ENCODE assay signal across 7 mouse cellular contexts in the genomic region with DNA sequence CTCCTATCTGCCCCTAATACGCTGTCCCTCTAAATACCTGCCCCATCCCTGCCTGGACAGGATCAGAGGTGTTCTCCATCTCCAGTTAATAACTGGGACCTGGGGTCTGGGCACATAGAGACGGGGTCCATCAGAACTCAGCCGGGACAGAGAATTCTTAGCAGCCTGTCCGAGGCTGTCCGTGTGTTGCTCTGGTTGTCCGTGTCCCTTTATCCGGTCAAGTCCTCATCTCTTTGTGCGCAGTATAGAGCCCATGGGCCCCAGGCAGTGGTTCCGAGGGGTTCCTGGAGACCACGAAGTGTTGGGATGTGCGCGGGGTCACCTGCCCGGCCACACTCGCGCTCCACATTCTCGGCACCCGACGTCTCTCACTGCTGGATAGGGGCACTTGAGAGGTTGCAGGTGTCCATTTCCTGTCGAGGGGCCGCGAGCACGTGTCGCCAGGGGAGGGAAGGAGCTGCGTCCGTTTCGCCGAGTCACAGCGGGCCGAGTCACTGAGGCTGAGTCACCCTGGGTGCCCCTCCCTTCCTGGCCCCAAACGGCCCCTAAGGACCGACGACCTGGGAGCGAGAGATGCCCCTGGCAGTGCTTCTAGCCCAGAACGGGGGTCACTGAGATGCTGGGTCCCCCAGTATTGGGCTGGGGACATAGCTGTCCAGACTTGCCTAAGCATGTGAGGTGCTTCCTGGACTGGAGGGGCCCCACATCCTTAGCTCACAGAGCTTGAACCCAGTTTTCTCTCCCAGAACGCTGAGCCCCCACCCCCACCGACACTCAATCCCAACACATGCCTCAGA. TPM values are rescaled to one million over a fixed set of nuclear protein-coding genes. Genes with fewer than 3 reads are reported as not detected.
DNase-seq lines count a peak whose midpoint lies in the region; ATAC-seq and TF ChIP-seq lines count a peak whose summit lies in the region.

No protein-coding gene starts in this region.

- DNase-seq in testis, postnatal 14 days (ENCODE audit: low spot score), result no peak
- DNase-seq in embryonic facial prominence, embryonic 10.5 days (ENCODE audit: low spot score), result peak; percentile 54
- DNase-seq in frontal cortex, postnatal 25 days (ENCODE audit: low spot score in 2 of 2), result no peak
- no peak for DNase-seq in urinary bladder, postnatal 14 days (ENCODE audit: low spot score)

- H3K9ac ChIP-seq in hindbrain, embryonic 15.5 days, result no peak overlapping the region
- peak overlapping the region; percentile 51; the same call in 1 of the 2 replicates for H3K9ac ChIP-seq in midbrain, embryonic 13.5 days (replicated peaks)

- peak overlapping the region; percentile 83 for H3K4me3 ChIP-seq in testis, adult 2 months (ENCODE audit: control insufficient read depth, low read depth, low read length)
- peak overlapping the region; percentile 64 for H3K4me3 ChIP-seq in embryonic facial prominence, embryonic 10.5 days
- peak overlapping the region; percentile 63 for H3K4me3 ChIP-seq in hindbrain, embryonic 15.5 days
- H3K4me3 ChIP-seq in midbrain, embryonic 13.5 days (replicated peaks), result peak overlapping the region; percentile 43

- H3K4me2 ChIP-seq in hindbrain, embryonic 15.5 days, result peak overlapping the region; percentile 95
- H3K4me2 ChIP-seq in midbrain, embryonic 13.5 days (replicated peaks), result peak overlapping the region; percentile 84

- H3K36me3 ChIP-seq in testis, adult 2 months (ENCODE audit: control insufficient read depth, insufficient read depth, low read length), result no peaks in the 10 kb centered on the region
- H3K36me3 ChIP-seq in embryonic facial prominence, embryonic 10.5 days (replicated peaks), result peaks cover 2% of the 10 kb centered on the region; the same call in 1 of the 2 replicates
- no peaks in the 10 kb centered on the region for H3K36me3 ChIP-seq in hindbrain, embryonic 15.5 days
- H3K36me3 ChIP-seq in midbrain, embryonic 13.5 days, result no peaks in the 10 kb centered on the region

- no peak overlapping the region for H3K27ac ChIP-seq in testis, adult 2 months (ENCODE audit: control insufficient read depth, insufficient read depth, low read depth, low read length)
- H3K27ac ChIP-seq in embryonic facial prominence, embryonic 10.5 days (replicated peaks), result no peak overlapping the region
- no peak overlapping the region for H3K27ac ChIP-seq in hindbrain, embryonic 15.5 days (replicated peaks)
- no peak overlapping the region for H3K27ac ChIP-seq in midbrain, embryonic 13.5 days

- no peak for TF ChIP-seq POLR2A in testis, adult 2 months (IDR thresholded peaks at IDR 0.05; ENCODE audit: control insufficient read depth, low read depth, low read length)

- WGBS in embryonic facial prominence, embryonic 10.5 days, result 6% methylated on average over 36 of the region's 36 CpGs
- 9% methylated on average over 36 of the region's 36 CpGs for WGBS in hindbrain, embryonic 15.5 days
- WGBS in midbrain, embryonic 13.5 days, result 7% methylated on average over 36 of the region's 36 CpGs

- no peak for TF ChIP-seq CTCF in testis, adult 2 months (IDR thresholded peaks at IDR 0.05; ENCODE audit: control insufficient read depth, insufficient read depth, insufficient replicate concordance, low read depth, low read length)

- no peaks in the 10 kb centered on the region for H3K9me3 ChIP-seq in embryonic facial prominence, embryonic 10.5 days
- H3K9me3 ChIP-seq in hindbrain, embryonic 15.5 days, result no peaks in the 10 kb centered on the region
- no peaks in the 10 kb centered on the region for H3K9me3 ChIP-seq in midbrain, embryonic 13.5 days

- peaks cover 20% of the 10 kb centered on the region for H3K4me1 ChIP-seq in testis, adult 2 months (ENCODE audit: control insufficient read depth, insufficient read depth, low read length)
- peaks cover 27% of the 10 kb centered on the region for H3K4me1 ChIP-seq in embryonic facial prominence, embryonic 10.5 days
- H3K4me1 ChIP-seq in hindbrain, embryonic 15.5 days (replicated peaks), result peaks cover 20% of the 10 kb centered on the region
- peaks cover 18% of the 10 kb centered on the region for H3K4me1 ChIP-seq in midbrain, embryonic 13.5 days (replicated peaks)

- no peaks in the 10 kb centered on the region for H3K27me3 ChIP-seq in testis, adult 2 months (ENCODE audit: control insufficient read depth, insufficient read depth, low read length)
- H3K27me3 ChIP-seq in embryonic facial prominence, embryonic 10.5 days (replicated peaks; ENCODE audit: low read depth, poor library complexity, severe bottlenecking), result peaks cover 79% of the 10 kb centered on the region
- peaks cover 66% of the 10 kb centered on the region for H3K27me3 ChIP-seq in hindbrain, embryonic 15.5 days
- H3K27me3 ChIP-seq in midbrain, embryonic 13.5 days, result peaks cover 76% of the 10 kb centered on the region

- 0 out of 2 replicates have a peak, but pooled peaks have one; percentile 12 for ATAC-seq in hindbrain, embryonic 15.5 days (ENCODE audit: low FRiP score, low read depth)
- peak; percentile 21; the same call in 1 of the 2 replicates for ATAC-seq in midbrain, embryonic 13.5 days

RNA-seq across cellular contexts. Expression of a gene that starts 1.2 kb away (rescaled TPM):
- 3.2 TPM in 2 replicates for polyA plus RNA-seq in testis, adult 2 months (2012; rRNA removed)
- not detected in 2 replicates for polyA plus RNA-seq in embryonic facial prominence, embryonic 10.5 days (2016; fragmentation: Nextera tagmentation; extraction: Ambion mirVana)
- not detected in 2 replicates for polyA plus RNA-seq in hindbrain, embryonic 15.5 days (2015; fragmentation: Nextera tagmentation; extraction: Ambion mirVana)
- polyA plus RNA-seq in midbrain, embryonic 13.5 days (2015; fragmentation: Nextera tagmentation; extraction: Ambion mirVana), result not detected in 2 replicates

RNA-seq across cellular contexts. Expression of a gene that starts 9.1 kb away (rescaled TPM):
- polyA plus RNA-seq in testis, adult 2 months (2012; rRNA removed), result 0.65 and 0.89 TPM in 2 replicates
- 6.2 and 7.4 TPM in 2 replicates for polyA plus RNA-seq in embryonic facial prominence, embryonic 10.5 days (2016; fragmentation: Nextera tagmentation; extraction: Ambion mirVana)
- polyA plus RNA-seq in hindbrain, embryonic 15.5 days (2015; fragmentation: Nextera tagmentation; extraction: Ambion mirVana), result 12.8 and 14.0 TPM in 2 replicates
- 6.9 and 9.7 TPM in 2 replicates for polyA plus RNA-seq in midbrain, embryonic 13.5 days (2015; fragmentation: Nextera tagmentation; extraction: Ambion mirVana)

RNA-seq across cellular contexts. Expression of a gene that starts 11.9 kb away (rescaled TPM):
- 70.0 and 71.3 TPM in 2 replicates for polyA plus RNA-seq in testis, adult 2 months (2012; rRNA removed)
- 101 and 109 TPM in 2 replicates for polyA plus RNA-seq in embryonic facial prominence, embryonic 10.5 days (2016; fragmentation: Nextera tagmentation; extraction: Ambion mirVana)
- 147 and 160 TPM in 2 replicates for polyA plus RNA-seq in hindbrain, embryonic 15.5 days (2015; fragmentation: Nextera tagmentation; extraction: Ambion mirVana)
- polyA plus RNA-seq in midbrain, embryonic 13.5 days (2015; fragmentation: Nextera tagmentation; extraction: Ambion mirVana), result 183 and 192 TPM in 2 replicates

RNA-seq across cellular contexts. Expression of a gene that starts 19.8 kb away (rescaled TPM):
- polyA plus RNA-seq in testis, adult 2 months (2012; rRNA removed), result 0.14 TPM in 1 of 2 replicates, not detected in the other
- 1.1 and 1.5 TPM in 2 replicates for polyA plus RNA-seq in embryonic facial prominence, embryonic 10.5 days (2016; fragmentation: Nextera tagmentation; extraction: Ambion mirVana)
- polyA plus RNA-seq in hindbrain, embryonic 15.5 days (2015; fragmentation: Nextera tagmentation; extraction: Ambion mirVana), result 4.3 and 5.7 TPM in 2 replicates
- polyA plus RNA-seq in midbrain, embryonic 13.5 days (2015; fragmentation: Nextera tagmentation; extraction: Ambion mirVana), result 5.2 and 5.7 TPM in 2 replicates

RNA-seq across cellular contexts. Expression of a gene that starts 23.6 kb away (rescaled TPM):
- 82.3 and 88.1 TPM in 2 replicates for polyA plus RNA-seq in testis, adult 2 months (2012; rRNA removed)
- 49.5 and 55.0 TPM in 2 replicates for polyA plus RNA-seq in embryonic facial prominence, embryonic 10.5 days (2016; fragmentation: Nextera tagmentation; extraction: Ambion mirVana)
- 74.9 and 82.4 TPM in 2 replicates for polyA plus RNA-seq in hindbrain, embryonic 15.5 days (2015; fragmentation: Nextera tagmentation; extraction: Ambion mirVana)
- 51.6 and 60.3 TPM in 2 replicates for polyA plus RNA-seq in midbrain, embryonic 13.5 days (2015; fragmentation: Nextera tagmentation; extraction: Ambion mirVana)
